Mouse (Mus musculus) embryonic facial prominence, embryonic 15.5 days (tissue): ENCODE measurements around the gene Zfp600. TPM values are rescaled to one million over a fixed set of nuclear protein-coding genes. Genes with fewer than 3 reads are reported as not detected.

Source experiments
- polyA plus RNA-seq: library from polyadenylated mRNA; unstranded; fragments of >200 nt; fragmentation: Nextera tagmentation; extraction: Ambion mirVana; gene quantifications from 2 replicates; pipeline ENCODE4 v1.2.1, GENCODE M21; 2015

Zfp600 gene
- polyA plus RNA-seq, 1 experiment from 2014 or later = not detected

Other genes with a start within 250 kb of the Zfp600 start
- gene Zfp987, start 59.5 kb upstream of the Zfp600 start, polyA plus RNA-seq = 0.09 TPM in 1 of 2 replicates, not detected in the other